Comparison of ENCODE assay signal across 21 mouse cellular contexts in genomic region chr7:74080079-74080845, GRCm38 (mm10).
A peak's percentile ranks its signal among the peaks of the same experiment; 100 is the strongest.
DNase-seq lines count a peak whose midpoint lies in the region; ATAC-seq and TF ChIP-seq lines count a peak whose summit lies in the region.
"Had no signal": no experiment of that assay in that cellular context is flagged by ENCODE, and none has a peak within 500 bp of the region (broad histone marks: within the 10 kb centered on the region; RNA-seq: fewer than 3 reads in every experiment).

No protein-coding gene starts in this region.

- 61% methylated on average over 9 of the region's 9 CpGs for WGBS in kidney, adult 2 months
- 91% methylated on average over 9 of the region's 9 CpGs for WGBS in midbrain, embryonic 11.5 days
- 89% methylated on average over 9 of the region's 9 CpGs for WGBS in midbrain, embryonic 14.5 days

- H3K4me3 ChIP-seq in kidney, adult 2 months (ENCODE audit: insufficient read depth, low read depth, low read length), result no peak overlapping the region
- H3K4me3 ChIP-seq in midbrain, embryonic 11.5 days (ENCODE audit: low read depth, low read length), result no peak overlapping the region
- H3K4me3 ChIP-seq in midbrain, embryonic 14.5 days (replicated peaks; ENCODE audit: low read depth, low read length), result no peak overlapping the region
- H3K4me3 ChIP-seq: embryonic facial prominence, embryonic 13.5 days; heart, embryonic 10.5 days; intestine, embryonic 15.5 days; layer of hippocampus, adult 2 months; megakaryocyte, embryonic 14.5 days; stomach, embryonic 15.5 days had no signal

- DNase-seq in kidney, adult 2 months, result peak; percentile 13
- DNase-seq in kidney, postnatal 25 days, result no peak
- DNase-seq in midbrain, embryonic 11.5 days (ENCODE audit: low spot score, missing footprints), result peak; percentile 8
- no peak for DNase-seq in midbrain, embryonic 14.5 days
- DNase-seq in lung, postnatal 10 days, result peak; percentile 55
- no peak for DNase-seq in ovary, postnatal 36 days (ENCODE audit: low spot score)
- DNase-seq in urinary bladder, adult 2 months (ENCODE audit: low spot score), result no peak
- DNase-seq: cerebellum, adult 18-20 months; cerebellum, postnatal 25 days; gastrocnemius, postnatal 36 days; layer of hippocampus, postnatal 36 days; liver, postnatal 0 days; right cerebral cortex, postnatal 25 days; thymus, adult 18-20 months had no signal

- no peaks in the 10 kb centered on the region for H3K9me3 ChIP-seq in midbrain, embryonic 11.5 days (ENCODE audit: control insufficient read depth, low read length)
- no peaks in the 10 kb centered on the region; the same call in 1 of the 2 replicates for H3K9me3 ChIP-seq in midbrain, embryonic 14.5 days (ENCODE audit: control insufficient read depth, low read length)
- H3K9me3 ChIP-seq: embryonic facial prominence, embryonic 13.5 days; heart, embryonic 10.5 days; intestine, embryonic 15.5 days; stomach, embryonic 15.5 days had no signal

- TF ChIP-seq CTCF in kidney, adult 2 months (conservative IDR thresholded peaks at IDR 0.05; ENCODE audit: insufficient read depth, insufficient read length, low read depth, low read length), result no peak

- TF ChIP-seq POLR2A in kidney, adult 2 months (IDR thresholded peaks at IDR 0.05; ENCODE audit: low read depth, low read length), result no peak

- H3K27me3 ChIP-seq in kidney, adult 2 months (replicated peaks; ENCODE audit: control insufficient read depth, insufficient read depth, low read length), result no peaks in the 10 kb centered on the region
- no peaks in the 10 kb centered on the region for H3K27me3 ChIP-seq in midbrain, embryonic 11.5 days (ENCODE audit: control insufficient read depth, insufficient read depth, low read length)
- no peaks in the 10 kb centered on the region for H3K27me3 ChIP-seq in midbrain, embryonic 14.5 days (ENCODE audit: control insufficient read depth, insufficient read depth, low read length)
- H3K27me3 ChIP-seq: embryonic facial prominence, embryonic 13.5 days; intestine, embryonic 15.5 days; megakaryocyte, embryonic 14.5 days; stomach, embryonic 15.5 days had no signal

- ATAC-seq in midbrain, embryonic 11.5 days (ENCODE audit: low FRiP score), result no peak
- no peak for ATAC-seq in midbrain, embryonic 14.5 days (ENCODE audit: low FRiP score, low TSS enrichment)
- ATAC-seq: forebrain, embryonic 16.5 days; intestine, embryonic 15.5 days; liver, postnatal 0 days had no signal

- H3K27ac ChIP-seq in kidney, adult 2 months (ENCODE audit: insufficient read depth, low read depth, low read length), result no peak overlapping the region
- H3K27ac ChIP-seq in midbrain, embryonic 11.5 days (ENCODE audit: low read depth, low read length), result no peak overlapping the region
- H3K27ac ChIP-seq in midbrain, embryonic 14.5 days (replicated peaks; ENCODE audit: low read depth, low read length), result no peak overlapping the region
- H3K27ac ChIP-seq: embryonic facial prominence, embryonic 13.5 days; heart, embryonic 10.5 days; intestine, embryonic 15.5 days; layer of hippocampus, adult 2 months; stomach, embryonic 15.5 days had no signal

- H3K36me3 ChIP-seq in kidney, adult 2 months (ENCODE audit: control insufficient read depth, insufficient read depth, low read length), result no peaks in the 10 kb centered on the region
- H3K36me3 ChIP-seq in midbrain, embryonic 11.5 days (ENCODE audit: control insufficient read depth, insufficient read depth, low read length), result no peaks in the 10 kb centered on the region
- H3K36me3 ChIP-seq in midbrain, embryonic 14.5 days (ENCODE audit: control insufficient read depth, insufficient read depth, low read length), result no peaks in the 10 kb centered on the region
- H3K36me3 ChIP-seq: embryonic facial prominence, embryonic 13.5 days; heart, embryonic 10.5 days; intestine, embryonic 15.5 days; stomach, embryonic 15.5 days had no signal

- no peak overlapping the region for H3K4me2 ChIP-seq in midbrain, embryonic 11.5 days
- H3K4me2 ChIP-seq in midbrain, embryonic 14.5 days (ENCODE audit: low read length), result no peak overlapping the region
- H3K4me2 ChIP-seq: embryonic facial prominence, embryonic 13.5 days; intestine, embryonic 15.5 days; stomach, embryonic 15.5 days had no signal

- no peak overlapping the region for H3K9ac ChIP-seq in midbrain, embryonic 11.5 days (ENCODE audit: low read length)
- no peak overlapping the region for H3K9ac ChIP-seq in midbrain, embryonic 14.5 days (replicated peaks; ENCODE audit: low read length)
- H3K9ac ChIP-seq: embryonic facial prominence, embryonic 13.5 days; intestine, embryonic 15.5 days; liver, postnatal 0 days; stomach, embryonic 15.5 days had no signal

- H3K4me1 ChIP-seq in kidney, adult 2 months (ENCODE audit: control insufficient read depth, insufficient read depth, low read length), result no peaks in the 10 kb centered on the region
- no peaks in the 10 kb centered on the region for H3K4me1 ChIP-seq in midbrain, embryonic 11.5 days (ENCODE audit: control insufficient read depth, insufficient read depth, low read length)
- no peaks in the 10 kb centered on the region for H3K4me1 ChIP-seq in midbrain, embryonic 14.5 days (ENCODE audit: control insufficient read depth, insufficient read depth, low read length)
- H3K4me1 ChIP-seq: heart, embryonic 10.5 days; intestine, embryonic 15.5 days; megakaryocyte, embryonic 14.5 days; stomach, embryonic 15.5 days had no signal

Comparison
In these comparisons a context has a peak if more than half of its experiments do, and no peak if none do; other contexts are left out.
1. DNase-seq: peak in kidney, adult 2 months (single experiment), midbrain, embryonic 11.5 days (single experiment) and lung, postnatal 10 days (single experiment); none in kidney, postnatal 25 days (0 of 2), midbrain, embryonic 14.5 days (single experiment), ovary, postnatal 36 days (single experiment) and urinary bladder, adult 2 months (single experiment).